Mouse (Mus musculus) olfactory bulb, adult 2 months (tissue): ENCODE data around the gene BC030499.

Source experiments
- CTCF ChIP-seq: fragments of 200-500 bp; IDR thresholded peaks from 2 replicates; pipeline ENCODE4 v1.5.1; 2012; ENCODE audit warnings: low read depth, mild to moderate bottlenecking, low read length, moderate library complexity; ENCODE audit not compliant: insufficient read depth
- POLR2A ChIP-seq: fragments of 200-500 bp; IDR thresholded peaks from 2 replicates; pipeline ENCODE4 v1.6.1; 2012; ENCODE audit warnings: mild to moderate bottlenecking, low read depth, low read length, moderate library complexity; ENCODE audit not compliant: insufficient read depth

DNA sequence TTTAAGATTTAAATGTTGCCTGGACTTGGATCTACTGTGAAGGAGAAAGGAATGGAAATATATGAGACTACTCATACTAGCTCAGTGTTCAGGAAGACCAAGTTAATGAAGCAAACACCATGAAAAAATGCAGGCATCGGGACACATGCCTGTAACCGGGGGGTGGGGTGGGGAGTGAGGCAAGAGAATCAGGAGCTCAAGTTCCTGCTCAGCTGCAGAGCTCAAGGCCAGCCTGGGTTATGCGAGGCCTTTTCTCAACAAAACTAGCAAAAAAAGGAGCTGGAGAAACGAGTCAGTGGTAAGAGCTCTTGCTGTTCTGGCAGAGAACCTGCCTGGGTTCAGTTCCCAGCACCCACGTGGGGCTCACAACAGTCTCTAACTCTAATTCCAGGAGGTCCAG lies 43.4 kb downstream of the BC030499 start:
- TF ChIP-seq CTCF: no peak
- TF ChIP-seq POLR2A: no peak
